Mouse (Mus musculus) intestine, embryonic 15.5 days (tissue): ENCODE measurements around the gene Asap2. TPM values are rescaled to one million over a fixed set of nuclear protein-coding genes. Genes with fewer than 3 reads are reported as not detected.
A peak's percentile ranks its signal among the peaks of the same experiment; 100 is the strongest.

Experiments
- ATAC-seq: fragments of 200-750 bp; cut with Nextera tagmentation; 2 replicates; pipeline ENCODE4 v1.8.0; 2017; ENCODE audit warnings: moderate TSS enrichment, moderate library complexity
- H3K27ac ChIP-seq: fragments of 300-500 bp; sonication (generic); 2 replicates; pipeline ENCODE4 v1.5.1; 2015; ENCODE audit warnings: mild to moderate bottlenecking, inconsistent platforms
- H3K27me3 ChIP-seq: fragments of 300-500 bp; sonication (generic); replicated peaks from 2 replicates; pipeline ENCODE4 v1.6.1; 2015; ENCODE audit warnings: inconsistent platforms
- H3K36me3 ChIP-seq: fragments of 300-500 bp; sonication (generic); 2 replicates; pipeline ENCODE4 v1.6.1; 2015; ENCODE audit warnings: inconsistent platforms
- H3K4me1 ChIP-seq: fragments of 300-500 bp; sonication (generic); replicated peaks from 2 replicates; pipeline ENCODE4 v1.6.1; 2015; ENCODE audit warnings: inconsistent platforms
- H3K4me2 ChIP-seq: fragments of 300-500 bp; sonication (generic); replicated peaks from 2 replicates; pipeline ENCODE4 v1.6.1; 2015; ENCODE audit warnings: mild to moderate bottlenecking, inconsistent platforms
- H3K4me3 ChIP-seq: fragments of 300-500 bp; sonication (generic); replicated peaks from 2 replicates; pipeline ENCODE4 v1.5.1; 2015; ENCODE audit warnings: inconsistent platforms
- H3K9ac ChIP-seq: fragments of 300-500 bp; sonication (generic); 2 replicates; pipeline ENCODE4 v1.6.1; 2015; ENCODE audit warnings: inconsistent platforms
- H3K9me3 ChIP-seq: fragments of 300-500 bp; sonication (generic); 2 replicates; pipeline ENCODE4 v1.6.1; 2016; ENCODE audit warnings: inconsistent platforms
- WGBS: fragments of 180-500 bp; shearing (Covaris S2); methylation state at CpG from one replicate; pipeline ENCODE4 v1.1.7; 2015; 5-methylcytosine and 5-hydroxymethylcytosine counted together
- polyA plus RNA-seq: library from polyadenylated mRNA; unstranded; fragments of >200 nt; fragmentation: Nextera tagmentation; extraction: Ambion mirVana; gene quantifications from 2 replicates; pipeline ENCODE4 v1.2.1, GENCODE M21; 2015

Asap2 gene
- polyA plus RNA-seq, 1 experiment from 2014 or later, result 6.9 TPM

GRCm38 (mm10) chr12:21161841-21162240 lies 171.6 kb downstream of the Asap2 start:
- Histone ChIP-seq H3K4me3 (no peak overlapping the region), H3K4me1 (peaks cover 39% of the 10 kb centered on the region), H3K4me2 (no peak overlapping the region), H3K36me3 (no peaks in the 10 kb centered on the region), H3K27ac (no peak overlapping the region), H3K27me3 (no peaks in the 10 kb centered on the region), H3K9me3 (no peaks in the 10 kb centered on the region), H3K9ac (no peak overlapping the region)
- ATAC-seq, result no peak
- 81% methylated on average over 4 of the region's 4 CpGs for whole genome bisulfite sequencing

- no peak overlapping the region for H3K4me2 ChIP-seq
- peaks cover 47% of the 10 kb centered on the region for H3K4me1 ChIP-seq
- H3K4me3 ChIP-seq, result no peak overlapping the region
Observed at GRCm38 (mm10) chr12:21163706-21164105, 173.4 kb downstream of the Asap2 start.

GRCm38 (mm10) chr12:21164251-21164650 lies 174.0 kb downstream of the Asap2 start:
- Histone ChIP-seq H3K9ac (no peak overlapping the region), H3K36me3 (no peaks in the 10 kb centered on the region), H3K4me2 (no peak overlapping the region), H3K27ac (peak overlapping the region; percentile 51), H3K4me1 (peaks cover 47% of the 10 kb centered on the region), H3K9me3 (no peaks in the 10 kb centered on the region), H3K4me3 (no peak overlapping the region), H3K27me3 (no peaks in the 10 kb centered on the region)
- WGBS, result 40% methylated on average over 8 of the region's 8 CpGs
- ATAC-seq, result no peak

More at GRCm38 (mm10) chr12:21163706-21164105, 173.4 kb downstream of the Asap2 start:
- H3K9ac ChIP-seq, result no peak overlapping the region
- 35% methylated on average over 3 of the region's 3 CpGs for WGBS
- H3K27me3 ChIP-seq, result no peaks in the 10 kb centered on the region
- no peaks in the 10 kb centered on the region for H3K36me3 ChIP-seq
- ATAC-seq, result no peak
- H3K27ac ChIP-seq, result no peak overlapping the region
- no peaks in the 10 kb centered on the region for H3K9me3 ChIP-seq

- 82% methylated on average over 3 of the region's 3 CpGs for whole genome bisulfite sequencing
- no peaks in the 10 kb centered on the region for H3K27me3 ChIP-seq
Observed at GRCm38 (mm10) chr12:21165157-21165556, 174.9 kb downstream of the Asap2 start.

GRCm38 (mm10) chr12:21165891-21166342 lies 175.7 kb downstream of the Asap2 start:
- H3K36me3 ChIP-seq, result no peaks in the 10 kb centered on the region

More at GRCm38 (mm10) chr12:21165157-21165556, 174.9 kb downstream of the Asap2 start:
- H3K4me1 ChIP-seq, result peaks cover 41% of the 10 kb centered on the region
- no peak overlapping the region for H3K9ac ChIP-seq
- no peak overlapping the region for H3K4me3 ChIP-seq
- no peak overlapping the region for H3K27ac ChIP-seq
- peak; percentile 29; the same call in 1 of the 2 replicates for ATAC-seq
- H3K9me3 ChIP-seq, result no peaks in the 10 kb centered on the region
- no peaks in the 10 kb centered on the region for H3K36me3 ChIP-seq
- no peak overlapping the region for H3K4me2 ChIP-seq

GRCm38 (mm10) chr12:21166884-21167575 lies 176.8 kb downstream of the Asap2 start:
- Histone ChIP-seq H3K27ac (no peak overlapping the region), H3K9me3 (no peaks in the 10 kb centered on the region), H3K9ac (no peak overlapping the region), H3K36me3 (no peaks in the 10 kb centered on the region), H3K4me1 (peaks cover 37% of the 10 kb centered on the region), H3K27me3 (no peaks in the 10 kb centered on the region), H3K4me2 (no peak overlapping the region), H3K4me3 (no peak overlapping the region)
- 29% methylated on average over 6 of the region's 6 CpGs for WGBS
- no peak for ATAC-seq

More at GRCm38 (mm10) chr12:21165891-21166342, 175.7 kb downstream of the Asap2 start:
- no peak overlapping the region for H3K4me3 ChIP-seq
- ATAC-seq, result peak; percentile 64
- H3K9me3 ChIP-seq, result no peaks in the 10 kb centered on the region
- peaks cover 37% of the 10 kb centered on the region for H3K4me1 ChIP-seq
- 35% methylated on average over 7 of the region's 7 CpGs for WGBS
- no peaks in the 10 kb centered on the region for H3K27me3 ChIP-seq
- no peak overlapping the region for H3K9ac ChIP-seq
- no peak overlapping the region for H3K4me2 ChIP-seq
- no peak overlapping the region for H3K27ac ChIP-seq

- WGBS, result 60% methylated on average over 4 of the region's 4 CpGs
- no peak overlapping the region for H3K9ac ChIP-seq
- H3K9me3 ChIP-seq, result no peaks in the 10 kb centered on the region
Observed at GRCm38 (mm10) chr12:21167741-21168140, 177.5 kb downstream of the Asap2 start.

GRCm38 (mm10) chr12:21168149-21168548 lies 177.9 kb downstream of the Asap2 start:
- H3K27me3 ChIP-seq, result no peaks in the 10 kb centered on the region
- H3K4me2 ChIP-seq, result no peak overlapping the region
- H3K9me3 ChIP-seq, result no peaks in the 10 kb centered on the region
- H3K4me3 ChIP-seq, result no peak overlapping the region
- no peak overlapping the region for H3K27ac ChIP-seq
- 72% methylated on average over 6 of the region's 6 CpGs for WGBS
- no peak overlapping the region for H3K9ac ChIP-seq
- no peak for ATAC-seq
- H3K36me3 ChIP-seq, result no peaks in the 10 kb centered on the region
- H3K4me1 ChIP-seq, result peaks cover 35% of the 10 kb centered on the region

More at GRCm38 (mm10) chr12:21167741-21168140, 177.5 kb downstream of the Asap2 start:
- Histone ChIP-seq H3K4me2 (no peak overlapping the region), H3K4me1 (peaks cover 37% of the 10 kb centered on the region), H3K27ac (no peak overlapping the region), H3K36me3 (no peaks in the 10 kb centered on the region), H3K4me3 (no peak overlapping the region), H3K27me3 (no peaks in the 10 kb centered on the region)
- ATAC-seq, result no peak

- H3K4me1 ChIP-seq, result peaks cover 8% of the 10 kb centered on the region
- H3K9ac ChIP-seq, result no peak overlapping the region
- 71% methylated on average over 11 of the region's 11 CpGs for WGBS
- H3K9me3 ChIP-seq, result no peaks in the 10 kb centered on the region
- no peak overlapping the region for H3K4me2 ChIP-seq
- H3K36me3 ChIP-seq, result no peaks in the 10 kb centered on the region
- ATAC-seq, result no peak
- H3K27ac ChIP-seq, result no peak overlapping the region
- no peaks in the 10 kb centered on the region for H3K27me3 ChIP-seq
- no peak overlapping the region for H3K4me3 ChIP-seq
Observed at GRCm38 (mm10) chr12:21171776-21172490, 181.7 kb downstream of the Asap2 start.

GRCm38 (mm10) chr12:21173847-21174412 lies 183.7 kb downstream of the Asap2 start:
- ATAC-seq, result no peak
- H3K9me3 ChIP-seq, result no peaks in the 10 kb centered on the region
- no peak overlapping the region for H3K4me3 ChIP-seq
- no peak overlapping the region for H3K27ac ChIP-seq
- no peak overlapping the region for H3K4me2 ChIP-seq
- no peaks in the 10 kb centered on the region for H3K27me3 ChIP-seq
- H3K9ac ChIP-seq, result no peak overlapping the region
- H3K4me1 ChIP-seq, result no peaks in the 10 kb centered on the region
- 72% methylated on average over 7 of the region's 7 CpGs for WGBS
- no peaks in the 10 kb centered on the region for H3K36me3 ChIP-seq

GRCm38 (mm10) chr12:21176399-21176798 lies 186.1 kb downstream of the Asap2 start:
- H3K27me3 ChIP-seq, result no peaks in the 10 kb centered on the region
- H3K4me1 ChIP-seq, result 0 out of 2 replicates have a peak, but pooled peaks cover under 1% of the 10 kb centered on the region
- H3K9me3 ChIP-seq, result no peaks in the 10 kb centered on the region
- 77% methylated on average over 5 of the region's 5 CpGs for WGBS
- no peak overlapping the region for H3K4me3 ChIP-seq
- peak; percentile 75 for ATAC-seq
- H3K4me2 ChIP-seq, result no peak overlapping the region
- H3K36me3 ChIP-seq, result no peaks in the 10 kb centered on the region
- H3K9ac ChIP-seq, result no peak overlapping the region
- H3K27ac ChIP-seq, result no peak overlapping the region

GRCm38 (mm10) chr12:21177123-21177698 lies 187.0 kb downstream of the Asap2 start:
- H3K27me3 ChIP-seq, result no peaks in the 10 kb centered on the region
- no peak for ATAC-seq
- no peak overlapping the region for H3K9ac ChIP-seq
- no peak overlapping the region for H3K27ac ChIP-seq
- no peaks in the 10 kb centered on the region for H3K9me3 ChIP-seq
- H3K4me1 ChIP-seq, result 0 out of 2 replicates have a peak, but pooled peaks cover 2% of the 10 kb centered on the region
- H3K36me3 ChIP-seq, result no peaks in the 10 kb centered on the region
- no peak overlapping the region for H3K4me2 ChIP-seq
- no peak overlapping the region for H3K4me3 ChIP-seq
